Mouse (Mus musculus): ENCODE measurements at regions not wholly inside any gene's neighbourhood (a gene's known extent, or its start where the extent isn't known, plus 50 kb on each side); places are given as distances from the start of the nearest gene placed in this dataset.

DNA sequence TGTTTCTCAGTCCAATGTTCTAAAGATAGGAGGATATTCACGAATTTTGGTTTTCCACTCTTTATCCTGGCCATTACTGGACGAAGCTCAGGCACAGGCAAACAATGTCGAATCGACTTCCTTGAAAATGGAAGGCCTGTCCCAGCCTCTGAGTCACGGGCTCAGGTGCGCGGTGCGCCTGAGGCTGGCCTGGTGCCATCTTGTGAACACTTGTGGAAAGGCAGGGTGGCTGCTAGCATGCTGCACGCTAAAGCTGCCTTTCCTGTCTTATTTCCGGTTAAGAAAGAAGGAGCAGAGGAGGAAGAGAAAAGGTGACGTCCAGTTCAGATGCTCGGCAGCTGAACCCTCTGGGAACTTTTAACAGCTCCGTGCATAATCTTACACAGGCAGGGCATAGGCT, 107.6 kb upstream of the Slc30a5 start:
- Histone ChIP-seq H3K4me3 (ENCODE audit: low read depth, low read length) (no peak overlapping the region), H3K36me3 (replicated peaks) (no peaks in the 10 kb centered on the region), H3K27me3 (ENCODE audit: insufficient read depth, low read length) (peaks cover 15% of the 10 kb centered on the region), H3K9me3 (replicated peaks) (no peaks in the 10 kb centered on the region), H3K4me1 (ENCODE audit: insufficient read depth, low read depth, low read length) (no peaks in the 10 kb centered on the region)
- no peak for TF ChIP-seq GATA2 (IDR thresholded peaks at IDR 0.05; ENCODE audit: borderline replicate concordance, low read depth, low read length)
- TF ChIP-seq POLR2AphosphoS5 (IDR thresholded peaks at IDR 0.05; ENCODE audit: insufficient replicate concordance, low read depth, low read length), result no peak
- TF ChIP-seq CTCF (IDR thresholded peaks at IDR 0.05; ENCODE audit: low read depth, low read length), result no peak
- DNase-seq (ENCODE audit: low spot score) (no peak), ATAC-seq (ENCODE audit: extremely low read depth, insufficient number of reproducible peaks, low FRiP score, poor library complexity, severe bottlenecking) (no peak)

DNA sequence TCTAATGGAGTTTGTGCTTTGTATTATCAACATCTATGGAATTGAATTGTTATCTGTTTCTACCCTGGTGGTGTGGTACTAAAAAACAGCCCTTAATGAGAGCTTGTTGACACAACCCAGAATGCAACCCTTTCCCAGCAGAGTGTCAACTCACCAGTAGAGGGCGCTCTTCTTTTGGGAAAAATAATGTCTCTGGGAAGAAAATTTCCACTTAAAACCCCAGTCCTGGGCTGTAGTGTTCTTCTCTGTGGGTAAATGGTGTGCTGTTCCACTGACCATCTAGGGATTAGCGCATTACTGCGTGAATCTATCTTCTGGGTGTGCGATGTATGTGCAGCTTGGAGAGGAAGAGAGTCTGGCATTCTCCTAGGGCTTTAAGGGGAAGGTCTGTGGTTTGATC, 106.5 kb upstream of the Slc30a5 start:
- Histone ChIP-seq H3K27me3 (ENCODE audit: insufficient read depth, low read length) (peaks cover 14% of the 10 kb centered on the region), H3K4me3 (ENCODE audit: low read depth, low read length) (no peak overlapping the region), H3K36me3 (replicated peaks) (no peaks in the 10 kb centered on the region), H3K4me1 (ENCODE audit: insufficient read depth, low read depth, low read length) (no peaks in the 10 kb centered on the region), H3K9me3 (replicated peaks) (no peaks in the 10 kb centered on the region)
- peak; percentile 69 for TF ChIP-seq CTCF (IDR thresholded peaks at IDR 0.05; ENCODE audit: low read depth, low read length)
- TF ChIP-seq POLR2AphosphoS5 (IDR thresholded peaks at IDR 0.05; ENCODE audit: insufficient replicate concordance, low read depth, low read length), result no peak
- DNase-seq (ENCODE audit: low spot score), result peak; percentile 7
- ATAC-seq (ENCODE audit: extremely low read depth, insufficient number of reproducible peaks, low FRiP score, poor library complexity, severe bottlenecking), result no peak

DNA sequence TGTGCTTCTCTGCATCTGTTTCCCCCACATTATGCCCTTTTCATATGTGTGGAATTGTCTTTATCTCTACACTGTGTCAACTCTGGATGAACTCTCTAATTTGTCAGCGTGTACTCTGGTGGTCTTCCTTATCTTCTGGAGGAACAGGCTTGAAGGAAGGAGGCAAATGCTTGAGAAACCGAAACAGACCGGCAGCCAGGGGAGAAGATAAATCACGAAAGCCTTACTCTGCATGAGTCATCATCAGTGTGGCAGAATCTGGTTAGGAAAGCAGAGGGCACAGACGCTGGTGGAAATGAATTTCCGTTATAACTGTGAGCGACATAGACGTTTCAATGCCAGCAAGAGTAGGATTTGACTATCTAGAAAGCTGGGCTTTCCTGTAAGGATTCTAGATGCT, 100.0 kb upstream of the Slc30a5 start:
- Histone ChIP-seq H3K4me3 (ENCODE audit: low read depth, low read length) (no peak overlapping the region), H3K4me1 (ENCODE audit: insufficient read depth, low read depth, low read length) (no peaks in the 10 kb centered on the region), H3K9me3 (replicated peaks) (no peaks in the 10 kb centered on the region), H3K36me3 (replicated peaks) (no peaks in the 10 kb centered on the region), H3K27me3 (ENCODE audit: insufficient read depth, low read length) (no peaks in the 10 kb centered on the region)
- DNase-seq (ENCODE audit: low spot score) (no peak), ATAC-seq (ENCODE audit: extremely low read depth, insufficient number of reproducible peaks, low FRiP score, poor library complexity, severe bottlenecking) (no peak)
- TF ChIP-seq POLR2AphosphoS5 (IDR thresholded peaks at IDR 0.05; ENCODE audit: insufficient replicate concordance, low read depth, low read length) (no peak), TAL1 (conservative IDR thresholded peaks at IDR 0.05; ENCODE audit: low read depth, low read length) (no peak), GATA1 (IDR thresholded peaks at IDR 0.05; ENCODE audit: borderline replicate concordance, low read length) (no peak), GATA2 (IDR thresholded peaks at IDR 0.05; ENCODE audit: borderline replicate concordance, low read depth, low read length) (no peak), CTCF (IDR thresholded peaks at IDR 0.05; ENCODE audit: low read depth, low read length) (no peak)

GRCm38 (mm10) chr13:100899566-100899965, 66.3 kb upstream of the Slc30a5 start:
- no peak for DNase-seq (ENCODE audit: low spot score)
- no peak overlapping the region for H3K4me3 ChIP-seq (ENCODE audit: low read depth, low read length)
- no peaks in the 10 kb centered on the region for H3K9me3 ChIP-seq (replicated peaks)
- no peaks in the 10 kb centered on the region for H3K36me3 ChIP-seq (replicated peaks)
- H3K4me1 ChIP-seq (ENCODE audit: insufficient read depth, low read depth, low read length), result no peaks in the 10 kb centered on the region
- TF ChIP-seq TAL1 (conservative IDR thresholded peaks at IDR 0.05; ENCODE audit: low read depth, low read length), result no peak
- TF ChIP-seq POLR2AphosphoS5 (IDR thresholded peaks at IDR 0.05; ENCODE audit: insufficient replicate concordance, low read depth, low read length), result no peak
- no peak for TF ChIP-seq GATA1 (IDR thresholded peaks at IDR 0.05; ENCODE audit: borderline replicate concordance, low read length)
- no peak for TF ChIP-seq CTCF (IDR thresholded peaks at IDR 0.05; ENCODE audit: low read depth, low read length)
- H3K27me3 ChIP-seq (ENCODE audit: insufficient read depth, low read length), result peaks cover 25% of the 10 kb centered on the region
- no peak for ATAC-seq (ENCODE audit: extremely low read depth, insufficient number of reproducible peaks, low FRiP score, poor library complexity, severe bottlenecking)

- H3K36me3 ChIP-seq (replicated peaks), result no peaks in the 10 kb centered on the region
- no peak for ATAC-seq (ENCODE audit: extremely low read depth, insufficient number of reproducible peaks, low FRiP score, poor library complexity, severe bottlenecking)
- no peaks in the 10 kb centered on the region; the same call in none of the 2 replicates for H3K4me1 ChIP-seq (ENCODE audit: insufficient read depth, low read depth, low read length)
- H3K4me3 ChIP-seq (ENCODE audit: low read depth, low read length), result no peak overlapping the region
- no peak for DNase-seq (ENCODE audit: low spot score)
- H3K9me3 ChIP-seq (replicated peaks), result no peaks in the 10 kb centered on the region
- peaks cover 29% of the 10 kb centered on the region for H3K27me3 ChIP-seq (ENCODE audit: insufficient read depth, low read length)
- TF ChIP-seq POLR2AphosphoS5 (IDR thresholded peaks at IDR 0.05; ENCODE audit: insufficient replicate concordance, low read depth, low read length), result no peak
- no peak for TF ChIP-seq TAL1 (conservative IDR thresholded peaks at IDR 0.05; ENCODE audit: low read depth, low read length)
- no peak for TF ChIP-seq CTCF (IDR thresholded peaks at IDR 0.05; ENCODE audit: low read depth, low read length)
- no peak for TF ChIP-seq GATA1 (IDR thresholded peaks at IDR 0.05; ENCODE audit: borderline replicate concordance, low read length)
- TF ChIP-seq GATA2 (IDR thresholded peaks at IDR 0.05; ENCODE audit: borderline replicate concordance, low read depth, low read length), result no peak
These were observed 60.6 kb upstream of the Slc30a5 start for GRCm38 (mm10) chr13:100893871-100894270.

GRCm38 (mm10) chr13:100893096-100893495, 59.9 kb upstream of the Slc30a5 start:
- no peaks in the 10 kb centered on the region for H3K36me3 ChIP-seq (replicated peaks)
- H3K4me3 ChIP-seq (ENCODE audit: low read depth, low read length), result no peak overlapping the region
- TF ChIP-seq TAL1 (conservative IDR thresholded peaks at IDR 0.05; ENCODE audit: low read depth, low read length) (no peak), GATA1 (IDR thresholded peaks at IDR 0.05; ENCODE audit: borderline replicate concordance, low read length) (no peak), POLR2AphosphoS5 (IDR thresholded peaks at IDR 0.05; ENCODE audit: insufficient replicate concordance, low read depth, low read length) (no peak), GATA2 (IDR thresholded peaks at IDR 0.05; ENCODE audit: borderline replicate concordance, low read depth, low read length) (no peak), CTCF (IDR thresholded peaks at IDR 0.05; ENCODE audit: low read depth, low read length) (no peak)
- peaks cover 29% of the 10 kb centered on the region for H3K27me3 ChIP-seq (ENCODE audit: insufficient read depth, low read length)
- H3K4me1 ChIP-seq (ENCODE audit: insufficient read depth, low read depth, low read length), result no peaks in the 10 kb centered on the region; the same call in none of the 2 replicates
- ATAC-seq (ENCODE audit: extremely low read depth, insufficient number of reproducible peaks, low FRiP score, poor library complexity, severe bottlenecking), result no peak
- no peak for DNase-seq (ENCODE audit: low spot score)
- H3K9me3 ChIP-seq (replicated peaks), result no peaks in the 10 kb centered on the region

- TF ChIP-seq TAL1 (conservative IDR thresholded peaks at IDR 0.05; ENCODE audit: low read depth, low read length), result no peak
- TF ChIP-seq GATA1 (IDR thresholded peaks at IDR 0.05; ENCODE audit: borderline replicate concordance, low read length), result no peak
- no peak for TF ChIP-seq POLR2AphosphoS5 (IDR thresholded peaks at IDR 0.05; ENCODE audit: insufficient replicate concordance, low read depth, low read length)
- TF ChIP-seq GATA2 (IDR thresholded peaks at IDR 0.05; ENCODE audit: borderline replicate concordance, low read depth, low read length), result no peak
- TF ChIP-seq CTCF (IDR thresholded peaks at IDR 0.05; ENCODE audit: low read depth, low read length), result no peak
- ATAC-seq (ENCODE audit: extremely low read depth, insufficient number of reproducible peaks, low FRiP score, poor library complexity, severe bottlenecking) (no peak), DNase-seq (ENCODE audit: low spot score) (no peak)
- H3K9me3 ChIP-seq (replicated peaks), result no peaks in the 10 kb centered on the region
- no peaks in the 10 kb centered on the region for H3K36me3 ChIP-seq (replicated peaks)
- H3K4me1 ChIP-seq (ENCODE audit: insufficient read depth, low read depth, low read length), result no peaks in the 10 kb centered on the region; the same call in none of the 2 replicates
- peaks cover 27% of the 10 kb centered on the region for H3K27me3 ChIP-seq (ENCODE audit: insufficient read depth, low read length)
- no peak overlapping the region for H3K4me3 ChIP-seq (ENCODE audit: low read depth, low read length)
These were observed 59.4 kb upstream of the Slc30a5 start for GRCm38 (mm10) chr13:100892647-100893071.

All from G1E (cell line).